Mouse (Mus musculus): ENCODE measurements around the gene Gm10322.

Gene Gm10322

GRCm38 (mm10) chr10:59615981-59616520 is at the start of gene Gm10322:
Gene Gm10322 (plus strand): TSS chr10:59616063.
- no peak for DNase-seq

GRCm38 (mm10) chr10:59566968-59567367 is 48.9 kb upstream of the Gm10322 start:
- DNase-seq = peak; percentile 56

- peak; percentile 79 for DNase-seq
These were observed 47.0 kb upstream of the Gm10322 start for GRCm38 (mm10) chr10:59568665-59569480.

- no peak for DNase-seq
These were observed 46.4 kb upstream of the Gm10322 start for GRCm38 (mm10) chr10:59569481-59569869.

- peak; percentile 13 for DNase-seq
These were observed 45.5 kb upstream of the Gm10322 start for GRCm38 (mm10) chr10:59570360-59570759.

GRCm38 (mm10) chr10:59570780-59571179 is 45.1 kb upstream of the Gm10322 start:
- peak; percentile 85 for DNase-seq

- peak; percentile 64 for DNase-seq
These were observed 44.6 kb upstream of the Gm10322 start for GRCm38 (mm10) chr10:59571273-59571672.

- DNase-seq = peak; percentile 71
These were observed 43.9 kb upstream of the Gm10322 start for GRCm38 (mm10) chr10:59571964-59572363.

- peak; percentile 82 for DNase-seq
These were observed 39.6 kb upstream of the Gm10322 start for GRCm38 (mm10) chr10:59576305-59576704.

- DNase-seq = peak; percentile 97
These were observed 37.7 kb upstream of the Gm10322 start for GRCm38 (mm10) chr10:59577871-59578801.

GRCm38 (mm10) chr10:59579645-59580044 is 36.2 kb upstream of the Gm10322 start:
- peak; percentile 56 for DNase-seq

GRCm38 (mm10) chr10:59580593-59581149 is 35.2 kb upstream of the Gm10322 start:
- DNase-seq = peak; percentile 66

- DNase-seq = no peak
These were observed 33.9 kb upstream of the Gm10322 start for GRCm38 (mm10) chr10:59581826-59582543.

- DNase-seq = no peak
These were observed 30.2 kb upstream of the Gm10322 start for GRCm38 (mm10) chr10:59585621-59586020.

GRCm38 (mm10) chr10:59586821-59587220 is 29.0 kb upstream of the Gm10322 start:
- peak; percentile 85 for DNase-seq

GRCm38 (mm10) chr10:59588135-59588534 is 27.7 kb upstream of the Gm10322 start:
- DNase-seq = peak; percentile 86

GRCm38 (mm10) chr10:59589420-59589819 is 26.4 kb upstream of the Gm10322 start:
- DNase-seq = peak; percentile 75

- peak; percentile 90 for DNase-seq
These were observed 26.0 kb upstream of the Gm10322 start for GRCm38 (mm10) chr10:59589856-59590255.

- DNase-seq = peak; percentile 44
These were observed 25.3 kb upstream of the Gm10322 start for GRCm38 (mm10) chr10:59590606-59591005.

- DNase-seq = peak; percentile 95
These were observed 21.9 kb upstream of the Gm10322 start for GRCm38 (mm10) chr10:59593826-59594570.

GRCm38 (mm10) chr10:59600516-59600915 is 15.3 kb upstream of the Gm10322 start:
- no peak for DNase-seq
